In genomic region chr10:111099059-111099811, GRCm38 (mm10) we compare ENCODE assay signal across 11 mouse cellular contexts.
DNase-seq lines count a peak whose midpoint lies in the region; ATAC-seq lines count a peak whose summit lies in the region.
"Had no signal": no experiment of that assay in that cellular context is flagged by ENCODE, and none has a peak within 500 bp of the region (broad histone marks: within the 10 kb centered on the region; RNA-seq: fewer than 3 reads in every experiment).

No protein-coding gene starts in this region.

- DNase-seq in frontal cortex, postnatal 10 days (ENCODE audit: low spot score in 2 of 2): no peak
- DNase-seq in neural tube, embryonic 10.5 days (ENCODE audit: extremely low spot score, low spot score): no peak
- no peak for DNase-seq in midbrain, embryonic 10.5 days (ENCODE audit: low spot score)
- DNase-seq in MN1 (ENCODE audit: low spot score): no peak
- DNase-seq in cerebellum, adult 11 months: no peak
- DNase-seq in lung, postnatal 25 days (ENCODE audit: low spot score): no peak

- no peaks in the 10 kb centered on the region for H3K36me3 ChIP-seq in neural tube, embryonic 13.5 days
- no peaks in the 10 kb centered on the region for H3K36me3 ChIP-seq in midbrain, embryonic 10.5 days
- H3K36me3 ChIP-seq: intestine, embryonic 15.5 days; neural tube, embryonic 12.5 days had no signal

- peaks cover 20% of the 10 kb centered on the region for H3K4me1 ChIP-seq in neural tube, embryonic 13.5 days (replicated peaks)
- peaks cover 16% of the 10 kb centered on the region for H3K4me1 ChIP-seq in midbrain, embryonic 10.5 days
- H3K4me1 ChIP-seq: intestine, embryonic 15.5 days; neural tube, embryonic 12.5 days had no signal

- H3K9ac ChIP-seq in neural tube, embryonic 13.5 days: peak overlapping the region; percentile 56
- H3K9ac ChIP-seq: intestine, embryonic 15.5 days; neural tube, embryonic 12.5 days had no signal

- no peaks in the 10 kb centered on the region for H3K9me3 ChIP-seq in neural tube, embryonic 13.5 days
- no peaks in the 10 kb centered on the region for H3K9me3 ChIP-seq in midbrain, embryonic 10.5 days (replicated peaks)
- H3K9me3 ChIP-seq: intestine, embryonic 15.5 days; neural tube, embryonic 12.5 days had no signal

- H3K27ac ChIP-seq in neural tube, embryonic 13.5 days (replicated peaks): peak overlapping the region; percentile 77
- peak overlapping the region; percentile 84 for H3K27ac ChIP-seq in midbrain, embryonic 10.5 days (replicated peaks)
- H3K27ac ChIP-seq: intestine, embryonic 15.5 days; macrophage; neural tube, embryonic 12.5 days had no signal

- ATAC-seq in frontal cortex, adult (ENCODE audit: low TSS enrichment): 0 out of 2 replicates have a peak, but pooled peaks have one; percentile 43
- peak; percentile 58 for ATAC-seq in neural tube, embryonic 13.5 days (ENCODE audit: low read depth)

- no peak overlapping the region for H3K4me3 ChIP-seq in neural tube, embryonic 13.5 days
- no peak overlapping the region for H3K4me3 ChIP-seq in midbrain, embryonic 10.5 days
- H3K4me3 ChIP-seq: intestine, embryonic 15.5 days; neural tube, embryonic 12.5 days had no signal

- WGBS in neural tube, embryonic 13.5 days: 66% methylated on average over 5 of the region's 5 CpGs
- WGBS in midbrain, embryonic 10.5 days: 74% methylated on average over 5 of the region's 5 CpGs

- H3K4me2 ChIP-seq in neural tube, embryonic 13.5 days: no peak overlapping the region
- H3K4me2 ChIP-seq: intestine, embryonic 15.5 days; neural tube, embryonic 12.5 days had no signal

- H3K27me3 ChIP-seq in neural tube, embryonic 13.5 days: no peaks in the 10 kb centered on the region
- no peaks in the 10 kb centered on the region for H3K27me3 ChIP-seq in midbrain, embryonic 10.5 days (ENCODE audit: low read depth, poor library complexity, severe bottlenecking)
- H3K27me3 ChIP-seq: intestine, embryonic 15.5 days; neural tube, embryonic 12.5 days had no signal
